Mouse (Mus musculus) bone marrow macrophage, adult 2 months (primary cell): Measurements from ENCODE around the gene E030018B13Rik. TPM values are rescaled to one million over a fixed set of nuclear protein-coding genes. Genes with fewer than 3 reads are reported as not detected.

Experiments
- H3K27ac ChIP-seq: 2 replicates; pipeline ENCODE4 v1.5.1; 2012; ENCODE audit warnings: low read depth, low read length; ENCODE audit not compliant: insufficient read depth
- H3K4me1 ChIP-seq: 2 replicates; pipeline ENCODE4 v1.6.1; 2012; ENCODE audit warnings: low read length; ENCODE audit not compliant: control insufficient read depth, insufficient read depth
- H3K4me3 ChIP-seq: 2 replicates; pipeline ENCODE4 v1.5.1; 2012; ENCODE audit warnings: mild to moderate bottlenecking, low read length, moderate library complexity; ENCODE audit not compliant: insufficient read depth
- CTCF ChIP-seq: IDR thresholded peaks from 2 replicates; pipeline ENCODE4 v1.5.1; 2012; ENCODE audit warnings: low read depth, mild to moderate bottlenecking, low read length, moderate library complexity
- POLR2A ChIP-seq: IDR thresholded peaks from 2 replicates; pipeline ENCODE4 v1.6.1; 2012; ENCODE audit warnings: mild to moderate bottlenecking, low read depth, low read length, borderline replicate concordance
- polyA plus RNA-seq: library from polyadenylated mRNA; stranded (reverse); fragments of >200 nt; gene quantifications from 2 replicates; pipeline ENCODE4 v1.2.4, GENCODE M21; 2012; ENCODE audit not compliant: missing spikeins, insufficient read depth, insufficient read length

The E030018B13Rik gene
- polyA plus RNA-seq, 1 experiment, result not detected

DNA sequence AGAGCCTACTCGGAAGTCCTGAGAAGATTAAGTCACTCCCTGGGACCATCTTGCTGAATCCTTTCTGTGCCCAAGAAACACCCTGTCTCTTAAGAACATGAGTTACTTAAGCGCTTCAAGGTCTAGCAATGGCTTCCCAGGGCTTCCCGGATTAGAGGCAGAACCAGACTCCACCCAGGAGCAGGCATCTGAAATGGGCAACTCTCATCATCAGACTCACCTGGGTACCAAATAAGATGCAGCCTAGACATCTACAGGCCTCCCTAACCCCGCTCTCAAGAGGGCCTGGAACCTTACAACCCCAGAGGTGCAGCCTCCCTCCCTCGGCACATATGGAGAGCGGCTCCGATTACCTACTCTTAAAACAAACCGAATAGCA is 19.1 kb downstream of the E030018B13Rik start:
- TF ChIP-seq CTCF (no peak), POLR2A (no peak)
- Histone ChIP-seq H3K4me3 (peak overlapping the region; percentile 99), H3K27ac (peak overlapping the region; percentile 87), H3K4me1 (peaks cover 33% of the 10 kb centered on the region)

- Histone ChIP-seq H3K4me1 (peaks cover 38% of the 10 kb centered on the region), H3K4me3 (peak overlapping the region; percentile 99), H3K27ac (peak overlapping the region; percentile 87)
- peak; percentile 39 for TF ChIP-seq CTCF
- no peak for TF ChIP-seq POLR2A
Measured at GRCm38 (mm10) chr7:63936188-63936985, 19.7 kb downstream of the E030018B13Rik start.

DNA sequence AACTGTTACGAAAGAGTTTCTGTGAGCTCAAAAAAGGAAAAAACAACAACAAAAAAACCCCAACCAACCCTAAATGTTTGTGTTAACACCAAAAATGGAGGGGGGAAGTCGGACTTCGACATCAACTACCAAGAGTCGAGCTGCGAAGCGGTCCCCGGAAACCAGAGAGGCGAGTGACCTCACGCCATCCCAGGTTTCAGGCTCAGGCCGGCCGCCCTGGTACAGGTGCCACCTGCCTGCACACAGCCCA is 20.3 kb downstream of the E030018B13Rik start:
- peaks cover 44% of the 10 kb centered on the region for H3K4me1 ChIP-seq
- TF ChIP-seq POLR2A, result no peak
- TF ChIP-seq CTCF, result no peak
- H3K27ac ChIP-seq, result peak overlapping the region; percentile 87
- peak overlapping the region; percentile 99 for H3K4me3 ChIP-seq

DNA sequence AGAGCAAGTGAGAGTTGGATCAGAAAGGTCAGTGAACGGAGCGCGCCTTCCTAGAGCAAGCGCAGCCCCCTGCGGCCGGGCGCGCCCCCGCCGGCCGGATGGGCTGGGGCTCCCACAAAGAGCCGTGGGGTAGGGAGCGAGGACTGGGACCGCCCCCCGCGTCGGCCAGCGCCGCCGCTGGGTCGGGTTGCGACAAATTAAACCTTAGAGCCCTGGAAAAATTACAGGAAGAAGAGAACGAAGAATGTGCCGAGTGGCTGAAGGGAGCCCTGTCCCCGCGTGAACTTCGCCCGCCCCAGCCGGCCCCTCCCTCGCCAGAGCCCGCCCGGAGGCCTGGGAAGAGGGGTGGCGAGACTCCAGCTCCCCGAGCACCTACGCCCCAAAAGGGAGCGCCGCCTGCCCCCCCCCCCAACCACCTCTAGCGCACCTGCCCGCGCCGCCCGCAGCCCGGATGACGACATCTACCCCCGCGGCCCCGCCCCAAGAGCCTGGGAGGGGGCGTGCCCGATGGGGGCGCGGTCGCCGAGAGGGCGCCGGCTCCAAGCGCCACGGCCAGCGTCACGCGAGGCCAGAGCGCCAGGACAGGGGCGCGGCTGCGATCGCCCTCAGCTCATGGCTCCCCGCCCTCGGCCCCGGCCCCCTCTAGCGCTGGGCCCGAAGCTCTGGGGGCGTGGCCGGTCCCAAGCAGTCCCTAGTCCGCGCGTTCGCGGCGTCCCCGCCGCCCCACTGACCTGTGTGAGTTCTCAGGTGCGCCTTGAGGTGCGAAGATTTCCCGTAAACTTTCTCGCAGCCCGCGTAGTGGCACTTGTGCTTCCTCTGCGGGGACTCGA is 20.8 kb downstream of the E030018B13Rik start:
- Histone ChIP-seq H3K4me1 (peaks cover 44% of the 10 kb centered on the region), H3K4me3 (peak overlapping the region; percentile 99), H3K27ac (peak overlapping the region; percentile 87)
- TF ChIP-seq POLR2A, result no peak
- no peak for TF ChIP-seq CTCF

GRCm38 (mm10) chr7:63938066-63938913 is 21.6 kb downstream of the E030018B13Rik start:
- H3K4me3 ChIP-seq, result peak overlapping the region; percentile 99
- H3K27ac ChIP-seq, result peak overlapping the region; percentile 87
- no peak for TF ChIP-seq POLR2A
- no peak for TF ChIP-seq CTCF
- peaks cover 44% of the 10 kb centered on the region for H3K4me1 ChIP-seq

DNA sequence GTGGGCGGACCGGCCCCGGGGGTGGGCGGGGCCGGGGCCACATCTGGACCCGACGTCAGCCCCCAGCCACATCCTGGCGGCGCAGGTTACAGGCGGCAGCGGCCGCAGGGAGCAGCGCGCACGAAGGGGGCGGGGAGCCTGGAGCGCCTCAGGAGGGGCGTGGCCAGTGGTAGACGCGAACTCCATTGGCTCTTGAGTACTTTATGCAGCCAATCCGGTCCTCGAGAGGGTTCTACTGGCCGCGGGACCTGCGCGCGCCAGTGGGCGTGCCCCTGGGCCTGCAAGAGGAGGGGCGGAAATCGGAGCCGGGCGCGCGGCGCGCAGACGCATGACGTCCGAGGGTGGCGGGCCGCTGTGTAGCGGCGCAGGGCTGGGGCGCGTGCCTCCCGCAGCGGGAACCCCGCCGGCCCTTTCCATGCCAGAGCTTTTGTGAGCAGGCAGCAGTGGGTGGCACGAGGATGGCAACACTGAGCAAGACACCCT is 22.3 kb downstream of the E030018B13Rik start, which contains the start of gene Klf13:
Gene Klf13 (minus strand): TSS at position 2 of the 483 bp plus-strand sequence.
- peaks cover 38% of the 10 kb centered on the region for H3K4me1 ChIP-seq
- H3K4me3 ChIP-seq, result peak within 1 kb of the TSS; percentile 99
- peak within 1 kb of the TSS; percentile 87 for H3K27ac ChIP-seq
- TF ChIP-seq POLR2A (0 out of 2 replicates have a peak, but pooled peaks have one; percentile 34), CTCF (no peak)

DNA sequence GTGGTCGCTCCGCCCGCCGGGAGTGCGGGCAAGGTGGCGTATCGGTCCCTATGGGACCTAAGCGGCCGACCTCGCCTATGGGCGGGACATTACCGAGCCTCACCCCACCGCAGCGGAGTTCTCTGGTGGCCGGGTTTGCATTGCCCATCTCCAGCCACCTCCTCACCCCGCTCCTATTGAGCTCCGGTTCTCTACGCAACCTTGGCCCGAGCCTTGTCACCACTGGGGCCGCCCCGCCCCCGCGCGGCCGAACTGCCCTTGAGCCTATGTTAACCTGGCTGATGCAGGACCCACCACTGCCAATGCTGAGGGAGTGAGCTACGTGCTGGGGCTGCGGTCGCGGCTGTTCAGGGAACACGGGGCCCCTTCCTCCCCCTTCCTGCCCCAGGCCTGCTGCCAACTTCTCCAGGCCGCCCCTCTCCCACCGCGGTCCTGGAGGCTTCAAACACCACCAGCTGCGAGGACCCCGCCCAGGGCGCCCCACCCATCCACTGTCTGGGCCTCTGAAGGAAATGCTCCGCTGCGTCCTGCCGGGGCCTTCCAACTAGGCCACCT is 22.8 kb downstream of the E030018B13Rik start:
- TF ChIP-seq CTCF, result no peak
- TF ChIP-seq POLR2A, result no peak
- Histone ChIP-seq H3K4me3 (peak overlapping the region; percentile 82), H3K27ac (peak overlapping the region; percentile 86), H3K4me1 (peaks cover 34% of the 10 kb centered on the region)

GRCm38 (mm10) chr7:63940321-63940720 is 23.7 kb downstream of the E030018B13Rik start:
- no peak for TF ChIP-seq POLR2A
- no peak for TF ChIP-seq CTCF
- peak overlapping the region; percentile 86 for H3K27ac ChIP-seq
- no peak overlapping the region for H3K4me3 ChIP-seq
- peaks cover 26% of the 10 kb centered on the region for H3K4me1 ChIP-seq

DNA sequence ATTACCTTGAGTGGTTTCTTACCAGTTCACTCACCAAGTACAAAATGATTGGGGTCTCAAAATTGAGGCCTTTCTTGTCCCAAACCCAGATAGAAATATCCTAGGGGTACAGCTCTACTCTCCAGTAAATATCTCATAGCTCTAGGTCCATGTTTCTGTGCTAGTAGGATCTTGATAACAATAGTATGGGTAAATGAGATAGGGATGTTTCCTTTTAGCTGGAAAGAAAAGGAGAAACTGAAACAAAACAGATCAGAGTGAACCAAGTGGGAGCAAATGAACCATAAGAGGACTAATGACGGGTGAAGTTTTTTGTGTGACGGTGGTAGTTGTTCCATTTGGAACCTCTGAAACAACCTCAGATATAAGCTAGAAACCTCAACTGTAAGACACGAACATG is 24.4 kb downstream of the E030018B13Rik start:
- H3K4me3 ChIP-seq, result no peak overlapping the region
- H3K27ac ChIP-seq, result no peak overlapping the region
- TF ChIP-seq POLR2A, result no peak
- no peak for TF ChIP-seq CTCF
- peaks cover 22% of the 10 kb centered on the region for H3K4me1 ChIP-seq
